Mouse (Mus musculus) midbrain, embryonic 12.5 days (tissue): ENCODE results near the gene Zfhx3. TPM values are rescaled to one million over a fixed set of nuclear protein-coding genes. Genes with fewer than 3 reads are reported as not detected.

Source experiments
- ATAC-seq: fragments of 200-750 bp; cut with Nextera tagmentation; 2 replicates; pipeline ENCODE4 v1.8.0; 2017; ENCODE audit warnings: low read depth, moderate TSS enrichment, moderate library complexity; ENCODE audit not compliant: low FRiP score
- H3K27ac ChIP-seq: fragments of 300-500 bp; sonication (generic); replicated peaks from 2 replicates; pipeline ENCODE4 v1.5.1; 2016; ENCODE audit warnings: mild to moderate bottlenecking
- H3K27me3 ChIP-seq: fragments of 300-500 bp; sonication (generic); 2 replicates; pipeline ENCODE4 v1.6.1; 2016; ENCODE audit warnings: mild to moderate bottlenecking
- H3K36me3 ChIP-seq: fragments of 300-500 bp; sonication (generic); 2 replicates; pipeline ENCODE4 v1.6.1; 2016
- H3K4me1 ChIP-seq: fragments of 300-500 bp; sonication (generic); 2 replicates; pipeline ENCODE4 v1.6.1; 2016
- H3K4me2 ChIP-seq: fragments of 300-500 bp; sonication (generic); replicated peaks from 2 replicates; pipeline ENCODE4 v1.6.1; 2016; ENCODE audit warnings: mild to moderate bottlenecking, moderate library complexity
- H3K4me3 ChIP-seq: fragments of 300-500 bp; sonication (generic); 2 replicates; pipeline ENCODE4 v1.5.1; 2016; ENCODE audit warnings: mild to moderate bottlenecking
- H3K9ac ChIP-seq: fragments of 300-500 bp; sonication (generic); replicated peaks from 2 replicates; pipeline ENCODE4 v1.6.1; 2016; ENCODE audit warnings: mild to moderate bottlenecking, moderate library complexity
- H3K9me3 ChIP-seq: fragments of 300-500 bp; sonication (generic); 2 replicates; pipeline ENCODE4 v1.6.1; 2016; ENCODE audit warnings: mild to moderate bottlenecking
- WGBS: fragments of 180-500 bp; shearing (Covaris S2); methylation state at CpG from one replicate; pipeline ENCODE4 v1.1.7; 2016; 5-methylcytosine and 5-hydroxymethylcytosine counted together
- polyA plus RNA-seq: library from polyadenylated mRNA; unstranded; fragments of >200 nt; fragmentation: Nextera tagmentation; extraction: Ambion mirVana; gene quantifications from 2 replicates; pipeline ENCODE4 v1.2.1, GENCODE M21; 2016

Zfhx3 gene
- polyA plus RNA-seq, 1 experiment from 2014 or later, result 48.9 TPM

GRCm38 (mm10) chr8:108824049-108824448 is 881.6 kb downstream of the Zfhx3 start:
- Histone ChIP-seq H3K4me3 (no peak overlapping the region), H3K4me2 (no peak overlapping the region), H3K4me1 (peaks cover 53% of the 10 kb centered on the region), H3K27me3 (no peaks in the 10 kb centered on the region), H3K9ac (no peak overlapping the region), H3K27ac (no peak overlapping the region), H3K36me3 (peaks cover 2% of the 10 kb centered on the region; the same call in 1 of the 2 replicates), H3K9me3 (no peaks in the 10 kb centered on the region)
- over 99% methylated on average over 4 of the region's 4 CpGs for WGBS
- ATAC-seq, result no peak

GRCm38 (mm10) chr8:108826414-108826813 is 884.0 kb downstream of the Zfhx3 start:
- peaks cover 52% of the 10 kb centered on the region for H3K4me1 ChIP-seq
- no peak overlapping the region for H3K4me3 ChIP-seq
- no peak overlapping the region for H3K4me2 ChIP-seq
- H3K36me3 ChIP-seq, result no peaks in the 10 kb centered on the region
- no peak overlapping the region for H3K27ac ChIP-seq
- H3K27me3 ChIP-seq, result no peaks in the 10 kb centered on the region; the same call in 1 of the 2 replicates
- H3K9me3 ChIP-seq, result no peaks in the 10 kb centered on the region
- WGBS, result 88% methylated on average over 4 of the region's 4 CpGs
- no peak for ATAC-seq
- no peak overlapping the region for H3K9ac ChIP-seq

GRCm38 (mm10) chr8:108827428-108827827 is 885.0 kb downstream of the Zfhx3 start:
- H3K4me2 ChIP-seq, result no peak overlapping the region
- no peak overlapping the region for H3K27ac ChIP-seq
- H3K36me3 ChIP-seq, result no peaks in the 10 kb centered on the region
- H3K9me3 ChIP-seq, result no peaks in the 10 kb centered on the region
- WGBS, result 83% methylated on average over 15 of the region's 15 CpGs
- H3K27me3 ChIP-seq, result no peaks in the 10 kb centered on the region; the same call in 1 of the 2 replicates
- no peak overlapping the region for H3K4me3 ChIP-seq
- H3K9ac ChIP-seq, result no peak overlapping the region
- peaks cover 51% of the 10 kb centered on the region for H3K4me1 ChIP-seq
- ATAC-seq, result no peak

GRCm38 (mm10) chr8:108829305-108829717 is 886.9 kb downstream of the Zfhx3 start:
- Histone ChIP-seq H3K9ac (no peak overlapping the region), H3K27me3 (no peaks in the 10 kb centered on the region; the same call in 1 of the 2 replicates), H3K4me2 (peak overlapping the region; percentile 37), H3K36me3 (0 out of 2 replicates have a peak, but pooled peaks cover 2% of the 10 kb centered on the region), H3K27ac (peak overlapping the region; percentile 76), H3K4me1 (peaks cover 40% of the 10 kb centered on the region), H3K4me3 (no peak overlapping the region), H3K9me3 (no peaks in the 10 kb centered on the region)
- ATAC-seq, result peak; percentile 90
- 10% methylated on average over 11 of the region's 12 CpGs for WGBS

- Histone ChIP-seq H3K36me3 (peaks cover 7% of the 10 kb centered on the region; the same call in 1 of the 2 replicates), H3K27ac (peak overlapping the region; percentile 15; the same call in 1 of the 2 replicates), H3K4me2 (no peak overlapping the region), H3K4me1 (peaks cover 45% of the 10 kb centered on the region), H3K9ac (no peak overlapping the region), H3K4me3 (no peak overlapping the region), H3K9me3 (no peaks in the 10 kb centered on the region), H3K27me3 (no peaks in the 10 kb centered on the region; the same call in 1 of the 2 replicates)
- 89% methylated on average over 11 of the region's 11 CpGs for WGBS
- no peak for ATAC-seq
Measured at GRCm38 (mm10) chr8:108835143-108835542, 892.7 kb downstream of the Zfhx3 start.

GRCm38 (mm10) chr8:108837788-108838187 is 895.3 kb downstream of the Zfhx3 start:
- Histone ChIP-seq H3K9ac (no peak overlapping the region), H3K4me2 (no peak overlapping the region), H3K9me3 (no peaks in the 10 kb centered on the region), H3K36me3 (peaks cover 7% of the 10 kb centered on the region; the same call in 1 of the 2 replicates), H3K27ac (0 out of 2 replicates have a peak overlapping the region, but pooled peaks have one; percentile 20), H3K4me1 (peaks cover 34% of the 10 kb centered on the region), H3K4me3 (no peak overlapping the region), H3K27me3 (no peaks in the 10 kb centered on the region)
- WGBS, result 28% methylated on average over 10 of the region's 10 CpGs
- no peak for ATAC-seq

GRCm38 (mm10) chr8:108838761-108839160 is 896.3 kb downstream of the Zfhx3 start:
- Histone ChIP-seq H3K4me3 (no peak overlapping the region), H3K4me2 (no peak overlapping the region), H3K4me1 (peaks cover 34% of the 10 kb centered on the region), H3K27ac (no peak overlapping the region), H3K36me3 (peaks cover 7% of the 10 kb centered on the region; the same call in 1 of the 2 replicates), H3K27me3 (no peaks in the 10 kb centered on the region), H3K9ac (no peak overlapping the region), H3K9me3 (no peaks in the 10 kb centered on the region)
- ATAC-seq, result no peak
- 47% methylated on average over 6 of the region's 6 CpGs for WGBS

GRCm38 (mm10) chr8:108842307-108842706 is 899.9 kb downstream of the Zfhx3 start:
- Histone ChIP-seq H3K27me3 (no peaks in the 10 kb centered on the region), H3K36me3 (no peaks in the 10 kb centered on the region), H3K9ac (no peak overlapping the region), H3K4me2 (no peak overlapping the region), H3K27ac (no peak overlapping the region), H3K9me3 (no peaks in the 10 kb centered on the region), H3K4me3 (no peak overlapping the region), H3K4me1 (peaks cover 43% of the 10 kb centered on the region)
- 88% methylated on average over 5 of the region's 5 CpGs for WGBS
- ATAC-seq, result no peak

- peaks cover 15% of the 10 kb centered on the region for H3K4me1 ChIP-seq
- H3K36me3 ChIP-seq, result peaks cover 8% of the 10 kb centered on the region; the same call in 1 of the 2 replicates
- no peak overlapping the region for H3K9ac ChIP-seq
- no peak overlapping the region for H3K4me3 ChIP-seq
- no peaks in the 10 kb centered on the region for H3K27me3 ChIP-seq
- 58% methylated on average over 6 of the region's 6 CpGs for WGBS
- H3K4me2 ChIP-seq, result no peak overlapping the region
- peak overlapping the region; percentile 46; the same call in 1 of the 2 replicates for H3K27ac ChIP-seq
- no peaks in the 10 kb centered on the region for H3K9me3 ChIP-seq
- ATAC-seq, result peak; percentile 54; the same call in 1 of the 2 replicates
Measured at GRCm38 (mm10) chr8:108846174-108846573, 903.7 kb downstream of the Zfhx3 start.

GRCm38 (mm10) chr8:108846827-108847226 is 904.4 kb downstream of the Zfhx3 start:
- 81% methylated on average over 11 of the region's 11 CpGs for WGBS
- Histone ChIP-seq H3K4me2 (no peak overlapping the region), H3K27me3 (no peaks in the 10 kb centered on the region), H3K36me3 (peaks cover 9% of the 10 kb centered on the region; the same call in 1 of the 2 replicates), H3K27ac (no peak overlapping the region), H3K9ac (no peak overlapping the region), H3K4me3 (no peak overlapping the region), H3K9me3 (no peaks in the 10 kb centered on the region), H3K4me1 (peaks cover 15% of the 10 kb centered on the region)
- no peak for ATAC-seq

- no peak overlapping the region for H3K4me2 ChIP-seq
- ATAC-seq, result no peak
- H3K27me3 ChIP-seq, result no peaks in the 10 kb centered on the region
- peaks cover 9% of the 10 kb centered on the region; the same call in 1 of the 2 replicates for H3K36me3 ChIP-seq
- H3K4me3 ChIP-seq, result no peak overlapping the region
- no peak overlapping the region for H3K9ac ChIP-seq
- peaks cover 18% of the 10 kb centered on the region for H3K4me1 ChIP-seq
- H3K27ac ChIP-seq, result no peak overlapping the region
- WGBS, result 77% methylated on average over 2 of the region's 2 CpGs
- no peaks in the 10 kb centered on the region for H3K9me3 ChIP-seq
Measured at GRCm38 (mm10) chr8:108847356-108847755, 904.9 kb downstream of the Zfhx3 start.

- 83% methylated on average over 3 of the region's 3 CpGs for WGBS
- H3K4me1 ChIP-seq, result peaks cover 24% of the 10 kb centered on the region
- H3K27ac ChIP-seq, result no peak overlapping the region
- H3K9ac ChIP-seq, result no peak overlapping the region
- H3K4me2 ChIP-seq, result no peak overlapping the region
- ATAC-seq, result no peak
- peaks cover 9% of the 10 kb centered on the region; the same call in 1 of the 2 replicates for H3K36me3 ChIP-seq
- H3K27me3 ChIP-seq, result no peaks in the 10 kb centered on the region
- no peaks in the 10 kb centered on the region for H3K9me3 ChIP-seq
- no peak overlapping the region for H3K4me3 ChIP-seq
Measured at GRCm38 (mm10) chr8:108848484-108848883, 906.0 kb downstream of the Zfhx3 start.

- H3K27me3 ChIP-seq, result no peaks in the 10 kb centered on the region
- ATAC-seq, result no peak
- 87% methylated on average over 10 of the region's 10 CpGs for WGBS
- H3K27ac ChIP-seq, result no peak overlapping the region
- no peak overlapping the region for H3K4me3 ChIP-seq
- no peak overlapping the region for H3K9ac ChIP-seq
- peaks cover 22% of the 10 kb centered on the region for H3K36me3 ChIP-seq
- no peak overlapping the region for H3K4me2 ChIP-seq
- H3K4me1 ChIP-seq, result peaks cover 17% of the 10 kb centered on the region
- no peaks in the 10 kb centered on the region for H3K9me3 ChIP-seq
Measured at GRCm38 (mm10) chr8:108853028-108853427, 910.6 kb downstream of the Zfhx3 start.
